Comparison of ENCODE assay signal across 8 mouse cellular contexts in the genomic region with DNA sequence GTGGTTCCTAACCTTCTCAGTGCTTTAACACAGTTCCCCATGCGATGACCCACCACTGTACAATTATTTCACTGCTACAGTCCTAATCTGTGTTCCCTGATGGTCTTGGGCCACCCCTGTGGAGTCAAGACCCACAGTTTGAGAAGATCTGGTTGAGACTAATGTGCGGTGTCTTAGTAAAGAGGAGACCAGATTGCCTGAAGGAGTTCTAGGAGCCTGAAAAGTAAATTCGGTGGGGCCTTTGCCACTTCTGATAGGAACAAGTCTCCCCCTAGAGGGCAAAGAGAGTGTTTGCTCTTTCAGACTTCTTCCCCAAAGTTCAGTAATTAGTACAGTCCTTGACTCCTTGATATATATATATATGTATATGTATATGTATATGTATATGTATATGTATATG. TPM values are rescaled to one million over a fixed set of nuclear protein-coding genes. Genes with fewer than 3 reads are reported as not detected.
DNase-seq lines count a peak whose midpoint lies in the region; ATAC-seq and TF ChIP-seq lines count a peak whose summit lies in the region.
"Had no signal": no experiment of that assay in that cellular context is flagged by ENCODE, and none has a peak within 500 bp of the region (broad histone marks: within the 10 kb centered on the region; RNA-seq: fewer than 3 reads in every experiment).

No protein-coding gene starts in this region.

- H3K9ac ChIP-seq in kidney, postnatal 0 days (ENCODE audit: low read depth, low read length) = no peak overlapping the region
- no peak overlapping the region for H3K9ac ChIP-seq in CH12.LX (ENCODE audit: insufficient read depth, low read depth)
- H3K9ac ChIP-seq in hindbrain, postnatal 0 days (replicated peaks; ENCODE audit: low read length) = no peak overlapping the region
- H3K9ac ChIP-seq in stomach, embryonic 16.5 days (ENCODE audit: low read length) = peak overlapping the region; percentile 28; the same call in 1 of the 2 replicates
- H3K9ac ChIP-seq: heart, embryonic 15.5 days had no signal

- TF ChIP-seq CTCF in kidney, postnatal 0 days (IDR thresholded peaks at IDR 0.05; ENCODE audit: low read depth) = peak; percentile 87
- peak; percentile 62 to 87 for TF ChIP-seq CTCF in CH12.LX (conservative IDR thresholded peaks at IDR 0.05 in 1 of 2, IDR thresholded peaks at IDR 0.05 in 1 of 2; ENCODE audit: low read depth in 2 of 2, low read length in 2 of 2)
- TF ChIP-seq CTCF in hindbrain, postnatal 0 days (IDR thresholded peaks at IDR 0.05; ENCODE audit: low read depth) = peak; percentile 70

- no peaks in the 10 kb centered on the region for H3K9me3 ChIP-seq in kidney, postnatal 0 days (replicated peaks; ENCODE audit: low read length)
- H3K9me3 ChIP-seq in CH12.LX (replicated peaks; ENCODE audit: low read length) = no peaks in the 10 kb centered on the region
- H3K9me3 ChIP-seq in hindbrain, postnatal 0 days (ENCODE audit: low read length) = no peaks in the 10 kb centered on the region
- H3K9me3 ChIP-seq in stomach, embryonic 16.5 days (replicated peaks; ENCODE audit: control insufficient read depth, low read length) = no peaks in the 10 kb centered on the region
- H3K9me3 ChIP-seq: heart, embryonic 15.5 days had no signal

- H3K27me3 ChIP-seq in kidney, postnatal 0 days (ENCODE audit: insufficient read depth, low read length) = no peaks in the 10 kb centered on the region
- H3K27me3 ChIP-seq in CH12.LX (replicated peaks) = peaks cover 4% of the 10 kb centered on the region
- H3K27me3 ChIP-seq in hindbrain, postnatal 0 days (ENCODE audit: insufficient read depth, low read length) = no peaks in the 10 kb centered on the region
- H3K27me3 ChIP-seq in stomach, embryonic 16.5 days (ENCODE audit: control insufficient read depth, insufficient read depth, low read length) = no peaks in the 10 kb centered on the region
- H3K27me3 ChIP-seq: heart, embryonic 15.5 days had no signal

- in situ Hi-C loops in CH12.LX (cut with MboI; ENCODE audit: low pct_ligation_motif_present, low pct_unique_long_range_greater_than_20kb, low sequenced_read_pairs) = loop anchor here (5.0 to 25.0 kb wide), 3 partner anchors 61 to 291 kb away; a partner anchor contains a TSS

- DNase-seq in kidney, postnatal 0 days (ENCODE audit: low spot score) = peak; percentile 93
- DNase-seq in kidney, postnatal 10 days = no peak
- DNase-seq in CH12.LX (ENCODE audit: extremely low read depth) (peak; percentile 83), ZHBTc4 (ENCODE audit: low read depth, low spot score) (peak; percentile 78)
- peak; percentile 81 for DNase-seq in hindbrain, postnatal 0 days (ENCODE audit: low spot score)
- no peak for DNase-seq in urinary bladder, postnatal 4 days (ENCODE audit: low spot score in 2 of 2)

- dilution Hi-C loops in CH12.LX (cut with MboI; ENCODE audit: extremely low pct_ligation_motif_present, extremely low pct_unique_long_range_greater_than_20kb, low sequenced_read_pairs) = no loop called here

- ATAC-seq in kidney, postnatal 0 days (replicated peaks; ENCODE audit: low FRiP score, low read depth) = no peak; the same call in 1 of the 2 replicates
- peak; percentile 45; the same call in 1 of the 2 replicates for ATAC-seq in hindbrain, postnatal 0 days
- no peak for ATAC-seq in stomach, embryonic 16.5 days (ENCODE audit: insufficient read depth, low FRiP score)

- 18% methylated on average over 3 of the region's 3 CpGs for WGBS in kidney, postnatal 0 days
- WGBS in hindbrain, postnatal 0 days = 37% methylated on average over 3 of the region's 3 CpGs
- WGBS in stomach, embryonic 16.5 days = 35% methylated on average over 3 of the region's 3 CpGs

- no peaks in the 10 kb centered on the region for H3K36me3 ChIP-seq in kidney, postnatal 0 days (ENCODE audit: insufficient read depth, low read length)
- H3K36me3 ChIP-seq in CH12.LX (replicated peaks in 1 of 2; ENCODE audit: control insufficient read depth in 1 of 2, insufficient read depth in 1 of 2, low read length in 1 of 2) = no peaks in the 10 kb centered on the region
- no peaks in the 10 kb centered on the region for H3K36me3 ChIP-seq in hindbrain, postnatal 0 days (ENCODE audit: insufficient read depth, low read length)
- H3K36me3 ChIP-seq in stomach, embryonic 16.5 days (ENCODE audit: control insufficient read depth, insufficient read depth, low read length) = no peaks in the 10 kb centered on the region
- H3K36me3 ChIP-seq: heart, embryonic 15.5 days had no signal

- TF ChIP-seq POLR2A in CH12.LX (IDR thresholded peaks at IDR 0.05; ENCODE audit: low read depth, low read length) = no peak

- no peak overlapping the region for H3K4me2 ChIP-seq in kidney, postnatal 0 days (ENCODE audit: low read length)
- no peak overlapping the region for H3K4me2 ChIP-seq in CH12.LX (ENCODE audit: insufficient read depth, low read depth, poor library complexity, severe bottlenecking)
- no peak overlapping the region for H3K4me2 ChIP-seq in hindbrain, postnatal 0 days (ENCODE audit: low read depth, low read length)
- H3K4me2 ChIP-seq in stomach, embryonic 16.5 days (ENCODE audit: low read depth, low read length) = no peak overlapping the region
- H3K4me2 ChIP-seq: heart, embryonic 15.5 days had no signal

- peak; percentile 91 for TF ChIP-seq RAD21 in CH12.LX (IDR thresholded peaks at IDR 0.05; ENCODE audit: low read depth, low read length)

- H3K4me3 ChIP-seq in kidney, postnatal 0 days (replicated peaks; ENCODE audit: low read depth, low read length) = no peak overlapping the region
- no peak overlapping the region for H3K4me3 ChIP-seq in CH12.LX (replicated peaks in 1 of 3; ENCODE audit: low read depth in 2 of 3, low read length in 2 of 3, poor library complexity in 1 of 3)
- H3K4me3 ChIP-seq in hindbrain, postnatal 0 days (ENCODE audit: low read length) = no peak overlapping the region
- no peak overlapping the region for H3K4me3 ChIP-seq in stomach, embryonic 16.5 days (replicated peaks; ENCODE audit: low read length)
- H3K4me3 ChIP-seq: heart, embryonic 15.5 days had no signal

- TF ChIP-seq EP300 in CH12.LX (IDR thresholded peaks at IDR 0.05; ENCODE audit: low read length) = no peak

- H3K27ac ChIP-seq in kidney, postnatal 0 days = no peak overlapping the region
- no peak overlapping the region for H3K27ac ChIP-seq in CH12.LX (ENCODE audit: insufficient read depth, low read depth)
- H3K27ac ChIP-seq in hindbrain, postnatal 0 days = no peak overlapping the region
- H3K27ac ChIP-seq in stomach, embryonic 16.5 days (ENCODE audit: low read length) = no peak overlapping the region
- H3K27ac ChIP-seq: heart, embryonic 15.5 days had no signal

- H3K79me2 ChIP-seq in CH12.LX (replicated peaks; ENCODE audit: control insufficient read depth, extremely low read depth, insufficient read depth, poor library complexity, severe bottlenecking) = no peaks in the 10 kb centered on the region

- no peaks in the 10 kb centered on the region for H3K4me1 ChIP-seq in kidney, postnatal 0 days (replicated peaks; ENCODE audit: insufficient read depth, low read length)
- peaks cover 8 to 29% of the 10 kb centered on the region in 2 experiments; a peak in 3 of 4 replicates for H3K4me1 ChIP-seq in CH12.LX (ENCODE audit: control insufficient read depth in 1 of 2, insufficient read depth in 2 of 2)
- H3K4me1 ChIP-seq in hindbrain, postnatal 0 days (ENCODE audit: insufficient read depth, low read length) = no peaks in the 10 kb centered on the region
- H3K4me1 ChIP-seq in stomach, embryonic 16.5 days (ENCODE audit: control insufficient read depth, insufficient read depth, low read length) = no peaks in the 10 kb centered on the region

TF ChIP-seq in CH12.LX, 34 proteins besides CTCF, POLR2A, EP300 and RAD21 (continues in another document):
- TF ChIP-seq MEF2A (IDR thresholded peaks at IDR 0.05; ENCODE audit: borderline replicate concordance, low read depth, low read length) (0 out of 2 replicates have a peak, but pooled peaks have one; percentile 14), MYC (IDR thresholded peaks at IDR 0.05; ENCODE audit: low read depth, low read length) (0 out of 2 replicates have a peak, but pooled peaks have one; percentile 45), MAX (IDR thresholded peaks at IDR 0.05; ENCODE audit: low read length) (no peak), MAZ (IDR thresholded peaks at IDR 0.05; ENCODE audit: low read depth, low read length) (no peak), PAX5 (IDR thresholded peaks at IDR 0.05; ENCODE audit: low read length) (no peak), RCOR1 (conservative IDR thresholded peaks at IDR 0.05; ENCODE audit: low read depth, low read length) (no peak), JUN (IDR thresholded peaks at IDR 0.05; ENCODE audit: insufficient read depth, low read depth, low read length) (no peak), USF2 (conservative IDR thresholded peaks at IDR 0.05; ENCODE audit: low read depth, low read length) (no peak), ZC3H11A (IDR thresholded peaks at IDR 0.05; ENCODE audit: low read depth, low read length) (peak; percentile 26; the same call in 1 of the 2 replicates), ZMIZ1 (IDR thresholded peaks at IDR 0.05; ENCODE audit: low read depth, low read length) (no peak)

RNA-seq across cellular contexts. Expression of a gene that starts 11.8 kb away (rescaled TPM):
- 49.5 and 52.5 TPM in 2 replicates for polyA plus RNA-seq in kidney, postnatal 0 days (2015; fragmentation: Nextera tagmentation; extraction: Ambion mirVana)
- total RNA-seq in CH12.LX (2012; rRNA removed) (20.5 and 22.6 TPM in 2 replicates), CH12.LX (2014; rRNA removed) (31.1 and 32.5 TPM in 2 replicates)
- 24.7 and 27.7 TPM in 2 replicates for polyA plus RNA-seq in CH12.LX (2012; ENCODE audit: insufficient read length, low read depth)
- 53.3 and 71.5 TPM in 2 replicates for total RNA-seq in hindbrain, postnatal 0 days (2014; rRNA removed)
- polyA plus RNA-seq in hindbrain, postnatal 0 days (2015; fragmentation: Nextera tagmentation; extraction: Ambion mirVana) = 52.3 and 55.9 TPM in 2 replicates
- polyA plus RNA-seq in stomach, embryonic 16.5 days (2015; fragmentation: Nextera tagmentation; extraction: Ambion mirVana) = 45.8 and 46.4 TPM in 2 replicates

RNA-seq across cellular contexts. Expression of a gene that starts 13.3 kb away (rescaled TPM):
- 1.3 and 1.7 TPM in 2 replicates for polyA plus RNA-seq in kidney, postnatal 0 days (2015; fragmentation: Nextera tagmentation; extraction: Ambion mirVana)
- 0.04 TPM in 1 of 2 replicates, not detected in the other for total RNA-seq in CH12.LX (2012; rRNA removed)
- not detected in 2 replicates for total RNA-seq in CH12.LX (2014; rRNA removed)
- 0.08 and 0.17 TPM in 2 replicates for polyA plus RNA-seq in CH12.LX (2012; ENCODE audit: insufficient read length, low read depth)
- total RNA-seq in hindbrain, postnatal 0 days (2014; rRNA removed) = 107 and 116 TPM in 2 replicates
- 90.4 and 98.0 TPM in 2 replicates for polyA plus RNA-seq in hindbrain, postnatal 0 days (2015; fragmentation: Nextera tagmentation; extraction: Ambion mirVana)
- 1.7 and 1.9 TPM in 2 replicates for polyA plus RNA-seq in stomach, embryonic 16.5 days (2015; fragmentation: Nextera tagmentation; extraction: Ambion mirVana)

RNA-seq across cellular contexts. Expression of a gene that starts 41.7 kb away (rescaled TPM):
- not detected in 2 replicates for polyA plus RNA-seq in kidney, postnatal 0 days (2015; fragmentation: Nextera tagmentation; extraction: Ambion mirVana)
- not detected in 2 replicates for total RNA-seq in CH12.LX (2012; rRNA removed)
- total RNA-seq in CH12.LX (2014; rRNA removed) = not detected in 2 replicates
- not detected in 2 replicates for polyA plus RNA-seq in CH12.LX (2012; ENCODE audit: insufficient read length, low read depth)
- total RNA-seq in hindbrain, postnatal 0 days (2014; rRNA removed) = not detected in 2 replicates
- polyA plus RNA-seq in hindbrain, postnatal 0 days (2015; fragmentation: Nextera tagmentation; extraction: Ambion mirVana) = not detected in 2 replicates
- polyA plus RNA-seq in stomach, embryonic 16.5 days (2015; fragmentation: Nextera tagmentation; extraction: Ambion mirVana) = not detected in 2 replicates
- polyA plus RNA-seq: heart, embryonic 15.5 days had no signal

Comparison
In these comparisons a context has a peak if more than half of its experiments do, and no peak if none do; other contexts are left out.
1. DNase-seq: peak in kidney, postnatal 0 days (single experiment), CH12.LX (single experiment), ZHBTc4 (single experiment) and hindbrain, postnatal 0 days (single experiment); none in kidney, postnatal 10 days (single experiment) and urinary bladder, postnatal 4 days (0 of 2).
2. RNA of a gene that starts 13.3 kb away (polyA plus RNA-seq): 90.4 to 98.0 TPM in hindbrain, postnatal 0 days; 1.3 to 1.7 TPM in kidney, postnatal 0 days, 1.7 to 1.9 TPM in stomach, embryonic 16.5 days and 0.08 to 0.17 TPM in CH12.LX; every median in the first group is over 10 times any median in the second.
3. Peak in every context shown above with its lines, with median percentiles within 50 percentile points of each other: CTCF ChIP-seq.